Mouse (Mus musculus) retina, postnatal 1 day (tissue): ENCODE results near the gene Birc3.
"Not testable (repeated sequence)": the region's sequence is repeated elsewhere in the genome, so short reads cannot be mapped to it uniquely, and the experiment has no call there.

Experiments used
- DNase-seq: peaks from one replicate; pipeline ENCODE4 v3.0.0-alpha.2; 2012

Birc3 gene

GRCm38 (mm10) chr9:7866981-7867380 is 6.0 kb downstream of the Birc3 start:
- not testable (repeated sequence) for DNase-seq

- DNase-seq: no peak
These were observed 12.0 kb downstream of the Birc3 start for GRCm38 (mm10) chr9:7860976-7861375.

DNA sequence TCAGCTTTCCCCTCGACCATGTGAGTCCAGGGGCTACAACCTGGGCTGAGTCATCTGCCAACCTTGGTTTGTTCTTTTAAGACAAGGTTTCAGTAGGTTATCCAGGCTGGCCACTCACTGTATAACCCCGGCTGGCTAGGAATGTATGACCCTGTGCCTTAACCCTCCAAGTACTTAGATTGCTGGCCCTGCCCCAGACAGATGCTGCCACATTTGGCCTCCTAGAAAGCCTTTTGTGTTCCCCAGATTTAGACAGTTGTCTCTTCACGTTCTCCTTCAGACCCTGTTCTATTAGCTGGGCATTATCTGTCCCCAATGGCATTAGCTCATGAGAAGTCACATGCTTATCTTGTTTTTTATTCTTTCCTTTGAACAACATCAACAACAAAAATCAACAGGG is 17.1 kb downstream of the Birc3 start:
- DNase-seq: no peak

- peak; percentile 65 for DNase-seq
These were observed 17.6 kb downstream of the Birc3 start for GRCm38 (mm10) chr9:7855374-7855773.

DNA sequence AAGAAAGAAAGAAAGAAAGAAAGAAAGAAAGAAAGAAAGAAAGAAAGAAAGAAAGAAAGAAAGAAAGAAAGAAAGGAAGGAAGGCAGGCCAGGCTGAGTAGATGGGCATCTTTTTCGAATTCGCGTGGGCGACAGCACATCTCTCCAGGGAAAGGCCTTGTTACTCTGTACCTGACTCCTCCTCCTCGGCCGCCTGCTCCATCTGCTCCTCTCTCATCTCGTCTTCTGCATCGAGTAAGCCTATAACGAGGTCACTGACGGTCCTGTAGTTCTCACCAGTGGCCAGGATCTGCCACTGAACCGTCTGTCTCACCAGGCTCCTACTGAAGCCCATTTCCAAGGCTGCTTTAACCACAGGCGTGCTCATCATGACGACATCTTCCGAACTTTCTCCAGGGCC is 18.8 kb downstream of the Birc3 start:
- peak; percentile 26 for DNase-seq

GRCm38 (mm10) chr9:7852346-7853230 is 20.4 kb downstream of the Birc3 start:
- DNase-seq: no peak

GRCm38 (mm10) chr9:7851841-7852240 is 21.1 kb downstream of the Birc3 start:
- no peak for DNase-seq

- DNase-seq: no peak
These were observed 24.8 kb downstream of the Birc3 start for GRCm38 (mm10) chr9:7848191-7848590.

- no peak for DNase-seq
These were observed 26.3 kb downstream of the Birc3 start for GRCm38 (mm10) chr9:7846667-7847199.

GRCm38 (mm10) chr9:7845216-7845895 is 27.6 kb downstream of the Birc3 start:
- no peak for DNase-seq

DNA sequence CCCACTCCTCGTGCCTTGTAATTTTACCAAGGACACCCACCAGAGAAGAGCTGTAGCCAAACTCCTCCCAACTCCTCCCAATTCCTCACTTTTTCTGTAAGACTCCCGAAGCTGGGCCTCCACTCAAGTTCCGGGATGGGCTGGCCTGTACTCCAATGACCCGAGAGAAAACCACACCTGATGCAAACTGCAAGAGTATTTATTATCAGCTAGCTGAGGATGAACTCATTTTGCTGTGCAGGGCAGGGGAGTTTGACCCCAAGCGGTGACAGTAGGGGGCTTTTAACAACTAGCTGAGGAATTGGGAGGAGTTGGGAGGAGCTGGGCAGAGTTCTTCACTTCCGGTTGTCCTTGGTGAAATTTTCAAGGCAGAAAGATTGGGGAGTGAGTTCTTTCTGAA is 31.8 kb downstream of the Birc3 start:
- no peak for DNase-seq

GRCm38 (mm10) chr9:7837806-7838440 is 35.1 kb downstream of the Birc3 start:
- peak; percentile 51 for DNase-seq

DNA sequence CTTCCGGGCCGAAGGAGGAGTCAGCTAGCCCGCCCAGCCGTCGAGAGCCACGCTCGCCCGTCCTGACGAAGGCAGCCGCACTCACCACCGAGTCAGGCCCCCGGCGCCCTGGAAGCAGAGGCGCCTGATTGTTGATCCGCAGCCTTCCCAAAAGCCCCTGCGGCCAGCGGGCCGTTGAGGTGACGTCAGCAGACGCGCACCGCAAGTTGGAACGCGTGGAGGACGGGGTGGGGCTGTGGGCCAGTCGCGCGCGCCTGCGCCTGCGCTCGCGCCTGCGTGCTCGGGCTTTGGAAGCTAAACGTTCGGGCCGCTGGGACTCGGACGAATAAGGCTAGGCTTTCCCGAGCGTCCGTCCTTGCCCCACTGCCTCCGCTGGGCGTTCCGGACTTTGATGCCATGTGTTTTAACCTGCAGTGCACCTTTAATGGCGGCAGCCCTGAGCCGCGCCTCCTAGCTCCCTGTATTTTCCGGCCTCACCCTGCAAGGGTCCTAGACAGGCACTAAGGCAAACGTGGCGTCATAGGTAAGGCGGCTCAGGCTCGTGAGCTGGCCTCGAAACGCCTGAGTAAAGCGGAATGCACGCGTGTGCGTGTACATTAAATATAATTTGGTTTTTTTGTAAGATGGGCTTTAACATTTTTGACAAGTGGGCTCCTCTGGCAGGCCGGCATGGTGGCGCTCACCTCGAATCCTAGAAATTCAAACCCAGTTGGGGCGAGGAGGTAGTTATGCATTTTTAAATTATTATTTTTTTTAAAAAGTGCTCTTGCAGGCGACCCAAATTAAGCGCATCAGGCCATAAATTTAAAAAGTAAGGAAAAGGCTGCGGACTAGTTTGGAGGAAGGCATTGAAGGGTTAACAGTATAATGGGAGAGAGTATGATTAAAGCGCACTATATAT is 35.8 kb downstream of the Birc3 start, which contains the start of gene Birc2:
Gene Birc2 (minus strand): TSS at position 160 of the 901 bp plus-strand sequence.
- DNase-seq: peak; percentile 98

GRCm38 (mm10) chr9:7836331-7836730 is 36.7 kb downstream of the Birc3 start:
- DNase-seq: peak; percentile 66

DNA sequence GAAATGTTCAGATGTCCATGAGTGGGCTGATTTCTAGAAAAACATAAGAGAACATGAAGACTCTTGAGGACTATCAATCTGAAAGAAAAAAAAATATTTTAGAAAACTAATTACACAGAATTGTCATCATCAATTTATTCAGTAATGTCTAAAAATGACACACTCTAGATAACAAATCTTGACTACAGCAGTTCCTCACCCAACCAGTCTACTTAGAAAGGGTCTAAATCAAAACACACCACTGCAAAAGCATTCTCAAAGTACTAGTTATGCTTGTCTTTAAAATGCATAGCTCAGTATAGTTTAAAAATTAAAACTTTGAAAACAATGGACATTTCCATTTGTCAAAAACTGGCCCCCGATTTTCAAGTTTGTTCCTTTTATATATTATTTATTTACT is 37.7 kb downstream of the Birc3 start:
- no peak for DNase-seq

- DNase-seq: no peak
These were observed 39.6 kb downstream of the Birc3 start for GRCm38 (mm10) chr9:7833421-7833820.

DNA sequence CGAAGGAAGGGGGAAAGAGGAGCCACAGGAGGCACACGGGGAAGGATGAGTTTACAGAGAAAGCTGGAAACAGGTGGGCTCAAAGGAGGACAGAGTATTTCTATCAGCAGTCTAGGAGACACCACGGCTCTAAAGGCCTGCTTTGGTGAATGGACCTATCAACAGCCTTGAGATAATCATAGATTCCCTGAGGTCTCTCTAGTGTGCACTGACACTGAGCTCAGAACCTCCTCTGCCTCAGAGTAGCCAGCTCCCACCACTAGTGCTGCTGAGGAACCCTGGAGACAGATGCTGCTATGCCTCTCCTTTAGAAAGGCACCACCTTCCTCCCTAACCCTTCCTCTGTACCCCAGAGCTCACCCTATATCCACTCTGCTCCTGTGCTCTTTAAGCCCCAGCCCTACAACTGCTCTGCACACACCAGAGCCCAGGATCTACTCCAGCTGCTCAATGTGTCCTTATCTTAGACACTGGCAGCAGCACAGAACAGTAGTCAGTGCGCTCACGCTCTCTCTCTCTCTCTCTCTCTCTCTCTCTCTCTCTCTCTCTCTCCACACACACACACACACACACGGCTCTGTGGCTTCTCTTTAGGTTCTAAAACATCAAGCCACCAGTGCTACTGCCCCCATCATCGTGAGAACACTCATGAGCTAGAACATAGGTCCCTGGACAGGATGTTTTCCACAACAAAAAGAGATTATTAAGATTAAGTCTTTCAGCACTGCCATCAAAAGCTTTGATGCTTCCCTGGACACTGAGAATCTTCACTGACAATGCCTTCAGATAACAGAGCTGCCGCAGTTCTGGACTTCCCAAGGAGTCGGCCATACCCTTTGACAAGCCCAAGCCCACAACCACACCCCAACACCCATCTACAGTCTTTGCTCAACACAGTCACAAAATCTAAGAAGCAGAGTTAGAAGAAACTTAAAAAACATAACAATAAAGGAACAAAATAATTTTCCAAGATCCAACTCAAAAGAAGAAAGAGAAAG is 43.2 kb downstream of the Birc3 start:
- DNase-seq: no peak

GRCm38 (mm10) chr9:7828706-7829105 is 44.3 kb downstream of the Birc3 start:
- DNase-seq: no peak

DNA sequence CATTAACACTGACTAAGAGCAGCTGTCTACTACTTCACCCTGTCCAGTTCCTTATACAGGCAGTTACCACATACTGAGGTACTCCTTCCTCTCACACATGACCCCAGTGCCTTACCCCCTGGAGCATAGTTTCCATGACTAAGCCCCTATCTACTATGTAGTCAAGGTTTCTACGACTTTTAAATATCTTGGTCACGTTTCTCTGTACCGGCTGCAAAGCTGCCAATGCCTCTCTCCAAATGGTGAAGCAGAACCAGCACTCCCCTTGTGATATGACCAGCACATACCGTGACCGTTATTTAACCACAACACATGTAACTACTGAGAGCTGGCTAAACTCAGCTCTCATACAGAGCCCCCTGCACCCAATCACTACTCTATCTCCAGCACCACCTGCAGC is 48.1 kb downstream of the Birc3 start:
- DNase-seq: no peak

DNA sequence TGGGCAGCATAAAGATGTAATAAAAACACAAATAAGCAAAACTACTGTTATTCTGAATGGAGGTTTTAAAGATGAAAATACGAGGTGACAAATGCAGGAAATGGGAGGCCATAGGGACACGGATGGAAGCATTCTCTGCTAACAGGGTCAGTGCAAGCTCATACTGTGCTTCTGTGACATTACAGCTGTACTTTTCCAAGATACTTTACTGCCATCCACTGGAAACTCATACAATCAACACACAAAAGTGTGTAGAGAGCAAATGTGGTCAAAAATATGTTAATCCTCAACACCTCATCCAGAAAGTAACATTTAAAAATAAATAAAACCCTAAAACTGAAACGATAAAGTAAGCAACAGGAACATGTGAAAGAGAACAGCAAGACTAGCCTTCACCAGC is 50.2 kb downstream of the Birc3 start:
- DNase-seq: no peak

DNA sequence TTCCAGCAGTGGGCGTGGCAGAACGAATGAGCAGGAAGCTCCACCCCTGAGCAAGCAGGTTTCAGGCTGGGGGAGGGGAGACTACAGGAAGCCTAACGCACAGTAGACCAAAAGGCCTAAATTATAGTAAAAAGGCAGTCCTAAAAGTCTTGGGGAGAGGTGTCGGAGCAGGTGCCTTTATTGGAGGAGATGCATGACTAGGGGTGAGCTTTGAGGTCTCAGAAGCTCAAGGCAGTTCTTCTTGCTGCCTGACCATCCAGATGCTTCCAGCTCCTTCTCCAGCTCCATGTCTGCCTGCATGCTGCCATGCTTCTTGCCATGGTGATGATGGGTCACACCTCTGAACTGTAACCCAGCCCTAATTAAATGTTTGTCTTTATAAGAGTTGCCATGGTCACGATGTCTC is 67.9 kb downstream of the Birc3 start:
- DNase-seq: no peak
